Mouse (Mus musculus) liver, embryonic 14.5 days (tissue): Measurements from ENCODE around the gene Dnajc24. TPM values are rescaled to one million over a fixed set of nuclear protein-coding genes. Genes with fewer than 3 reads are reported as not detected.

ENCODE experiments used
- ATAC-seq: fragments of 200-750 bp; cut with Nextera tagmentation; 2 replicates; pipeline ENCODE4 v1.8.0; 2017; ENCODE audit warnings: moderate number of reproducible peaks, mild to moderate bottlenecking, moderate library complexity; ENCODE audit not compliant: insufficient read depth
- DNase-seq, 3 experiments: peaks; one replicate each; pipeline ENCODE4 v3.0.0-alpha.2; 2012 to 2013; ENCODE audit warnings: low read depth in 3 of 3, low spot score in 3 of 3
- H3K27ac ChIP-seq: fragments of 300-500 bp; sonication (generic); 2 replicates; pipeline ENCODE4 v1.5.1; 2014; ENCODE audit warnings: moderate library complexity, mild to moderate bottlenecking, control low read depth, inconsistent platforms
- H3K27me3 ChIP-seq: fragments of 300-500 bp; sonication (generic); 2 replicates; pipeline ENCODE4 v1.6.1; 2014; ENCODE audit warnings: mild to moderate bottlenecking, low read length, moderate library complexity; ENCODE audit not compliant: control insufficient read depth, insufficient read depth
- H3K36me3 ChIP-seq: fragments of 300-500 bp; sonication (generic); replicated peaks from 2 replicates; pipeline ENCODE4 v1.6.1; 2014; ENCODE audit warnings: low read depth; ENCODE audit not compliant: control insufficient read depth, insufficient read depth
- H3K4me1 ChIP-seq, 2 experiments: fragments of 200-500 bp in 1 of 2; fragments of 300-500 bp in 1 of 2; sonication (generic) in 1 of 2; replicated peaks; 2 replicates each; pipeline ENCODE4 v1.6.1; 2012 to 2014; ENCODE audit warnings: antibody characterized with exemption in 1 of 2, inconsistent platforms in 1 of 2, low read length in 1 of 2; ENCODE audit not compliant: control insufficient read depth in 2 of 2, insufficient read depth in 2 of 2
- H3K4me2 ChIP-seq: fragments of 300-500 bp; sonication (generic); 2 replicates; pipeline ENCODE4 v1.6.1; 2014; ENCODE audit warnings: low read depth, mild to moderate bottlenecking, control low read depth, moderate library complexity
- H3K4me3 ChIP-seq, 2 experiments: fragments of 200-500 bp in 1 of 2; fragments of 300-500 bp in 1 of 2; sonication (generic) in 1 of 2; 2 replicates each; pipeline ENCODE4 v1.5.1; 2012 to 2014; ENCODE audit warnings: low read depth in 2 of 2, low read length in 2 of 2, mild to moderate bottlenecking in 2 of 2, control low read depth in 1 of 2, inconsistent platforms in 1 of 2, moderate library complexity in 1 of 2; ENCODE audit not compliant: insufficient read depth in 1 of 2
- H3K9ac ChIP-seq: fragments of 300-500 bp; sonication (generic); replicated peaks from 2 replicates; pipeline ENCODE4 v1.6.1; 2014; ENCODE audit warnings: mild to moderate bottlenecking, control low read depth, moderate library complexity
- H3K9me3 ChIP-seq: fragments of 300-500 bp; sonication (generic); 2 replicates; pipeline ENCODE4 v1.6.1; 2016; ENCODE audit warnings: low read length, mixed read lengths; ENCODE audit not compliant: control insufficient read depth
- CTCF ChIP-seq: IDR thresholded peaks from 2 replicates; pipeline ENCODE4 v1.5.1; 2016; ENCODE audit warnings: antibody characterized with exemption, low read depth, control low read depth
- EP300 ChIP-seq: IDR thresholded peaks from 2 replicates; pipeline ENCODE4 v1.6.1; 2016; ENCODE audit warnings: antibody characterized with exemption, low read depth
- WGBS: fragments of 180-500 bp; shearing (Covaris S2); extraction: QIAGEN DNeasy Blood & Tissue Kit; methylation state at CpG from one replicate; pipeline ENCODE4 v1.1.7; 2014; ENCODE audit not compliant: insufficient replicate concordance; 5-methylcytosine and 5-hydroxymethylcytosine counted together
- polyA plus RNA-seq, 2 experiments: library from polyadenylated mRNA; depleted of rRNA in 1 of 2; stranded (reverse) in 1 of 2; unstranded in 1 of 2; fragments of >200 nt; fragmentation: Nextera tagmentation in 1 of 2; extraction: Ambion mirVana in 1 of 2; gene quantifications; 2 replicates each; pipeline versions ENCODE4 v1.2.1 to v1.2.3; 2012 to 2014

Dnajc24 gene
- polyA plus RNA-seq, 2 experiments: 12.8 to 18.8 TPM

GRCm38 (mm10) chr2:106024895-106025294, 21.5 kb upstream of the Dnajc24 start:
- no peaks in the 10 kb centered on the region for H3K36me3 ChIP-seq
- 57% methylated on average over 3 of the region's 3 CpGs for WGBS
- no peak for ATAC-seq
- H3K4me2 ChIP-seq: no peak overlapping the region
- no peak overlapping the region for H3K9ac ChIP-seq
- no peaks in the 10 kb centered on the region for H3K4me1 ChIP-seq
- DNase-seq: no peak
- no peaks in the 10 kb centered on the region for H3K9me3 ChIP-seq
- H3K27ac ChIP-seq: no peak overlapping the region
- H3K27me3 ChIP-seq: no peaks in the 10 kb centered on the region
- TF ChIP-seq CTCF: no peak
- TF ChIP-seq EP300: no peak
- no peak overlapping the region for H3K4me3 ChIP-seq

DNA sequence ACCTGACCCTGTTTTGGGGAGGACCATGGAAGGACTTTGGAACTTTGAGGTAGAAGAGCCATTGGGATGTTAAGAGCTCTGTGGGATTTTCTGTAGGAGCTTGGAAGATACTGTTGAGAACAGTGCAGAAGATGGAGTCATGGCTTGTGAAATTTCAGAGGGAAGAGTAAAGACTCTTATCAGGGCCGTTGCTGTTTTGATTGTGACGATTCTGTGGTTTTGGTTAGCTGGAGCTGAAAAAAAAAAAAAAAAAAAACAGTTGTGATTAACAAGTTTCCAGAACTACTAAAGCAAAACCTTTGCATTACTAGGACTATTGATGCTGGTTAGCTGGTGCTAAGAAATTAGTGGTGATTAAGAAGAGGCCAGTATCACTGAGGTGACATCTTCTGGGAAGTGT, 5.1 kb upstream of the Dnajc24 start:
- TF ChIP-seq EP300 (no peak), CTCF (no peak)
- no peaks in the 10 kb centered on the region for H3K36me3 ChIP-seq
- H3K4me1 ChIP-seq: no peaks in the 10 kb centered on the region
- no peak overlapping the region for H3K4me2 ChIP-seq
- DNase-seq: no peak
- no peaks in the 10 kb centered on the region for H3K27me3 ChIP-seq
- no peak for ATAC-seq
- H3K27ac ChIP-seq: no peak overlapping the region
- H3K9ac ChIP-seq: no peak overlapping the region
- no peak overlapping the region for H3K4me3 ChIP-seq
- H3K9me3 ChIP-seq: no peaks in the 10 kb centered on the region
- WGBS: 23% methylated on average over 2 of the region's 2 CpGs

DNA sequence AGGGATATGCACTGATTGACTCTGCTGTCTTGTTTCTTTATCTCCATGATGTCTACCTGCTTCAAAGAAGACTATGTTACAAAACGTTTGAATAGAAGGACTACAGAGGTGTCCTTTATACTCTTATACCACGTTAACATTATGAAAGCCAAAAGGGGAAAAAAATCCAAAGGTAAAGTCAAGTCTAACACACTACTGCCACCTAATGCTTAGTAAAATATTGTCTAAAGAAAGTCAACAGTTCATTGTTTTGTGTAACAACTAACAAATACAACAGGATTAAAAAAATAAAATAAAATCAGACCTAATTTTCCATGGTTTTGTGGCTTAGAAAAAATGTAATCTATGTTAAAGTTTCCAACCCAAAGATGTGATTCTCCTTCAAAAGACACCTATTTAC, 15.3 kb downstream of the Dnajc24 start:
- Histone ChIP-seq H3K4me1 (no peaks in the 10 kb centered on the region), H3K4me3 (no peak overlapping the region), H3K36me3 (no peaks in the 10 kb centered on the region), H3K9ac (no peak overlapping the region), H3K9me3 (no peaks in the 10 kb centered on the region), H3K27me3 (no peaks in the 10 kb centered on the region), H3K27ac (no peak overlapping the region), H3K4me2 (no peak overlapping the region)
- 35% methylated on average over 2 of the region's 2 CpGs for WGBS
- TF ChIP-seq EP300 (no peak), CTCF (no peak)
- DNase-seq (no peak), ATAC-seq (no peak)

DNA sequence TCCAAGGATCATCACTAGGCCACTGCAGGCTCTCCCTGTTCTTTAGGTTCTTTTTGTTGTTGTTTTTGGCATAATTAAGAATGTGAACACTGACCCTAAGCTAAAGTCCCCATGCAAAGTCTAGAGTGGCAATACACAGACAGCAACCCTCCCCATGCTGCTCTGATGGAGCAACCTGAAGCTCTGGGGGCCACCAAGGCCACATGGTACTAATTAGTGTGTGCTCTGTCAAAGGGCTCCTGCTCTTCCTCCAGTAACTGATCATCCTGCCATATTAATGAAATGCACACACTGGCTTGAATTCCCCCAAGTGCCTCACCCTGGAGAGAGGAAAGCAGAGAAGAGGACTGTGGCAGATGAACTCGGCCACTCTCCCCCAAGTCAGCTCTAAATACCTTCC, 16.2 kb downstream of the Dnajc24 start:
- WGBS: 66% methylated on average over 1 of the region's 1 CpGs
- TF ChIP-seq CTCF (no peak), EP300 (no peak)
- no peaks in the 10 kb centered on the region for H3K27me3 ChIP-seq
- ATAC-seq: no peak
- no peak overlapping the region for H3K4me2 ChIP-seq
- no peaks in the 10 kb centered on the region for H3K4me1 ChIP-seq
- H3K9me3 ChIP-seq: no peaks in the 10 kb centered on the region
- no peak for DNase-seq
- no peaks in the 10 kb centered on the region for H3K36me3 ChIP-seq
- no peak overlapping the region for H3K9ac ChIP-seq
- no peak overlapping the region for H3K27ac ChIP-seq
- no peak overlapping the region for H3K4me3 ChIP-seq

- H3K4me1 ChIP-seq: no peaks in the 10 kb centered on the region
- no peak overlapping the region for H3K9ac ChIP-seq
- DNase-seq (no peak), ATAC-seq (no peak)
- H3K27ac ChIP-seq: no peak overlapping the region
- H3K36me3 ChIP-seq: no peaks in the 10 kb centered on the region
- H3K4me3 ChIP-seq: no peak overlapping the region
- no peaks in the 10 kb centered on the region for H3K9me3 ChIP-seq
- no peak for TF ChIP-seq CTCF
- no peak for TF ChIP-seq EP300
- no peaks in the 10 kb centered on the region for H3K27me3 ChIP-seq
- 77% methylated on average over 7 of the region's 7 CpGs for WGBS
- H3K4me2 ChIP-seq: no peak overlapping the region
These were observed 18.1 kb downstream of the Dnajc24 start for GRCm38 (mm10) chr2:105985206-105985605.
